Mouse (Mus musculus) layer of hippocampus, adult 18-20 months (tissue): ENCODE results near the gene Clip1. TPM values are rescaled to one million over a fixed set of nuclear protein-coding genes. Genes with fewer than 3 reads are reported as not detected.
"Not testable (repeated sequence)": the region's sequence is repeated elsewhere in the genome, so short reads cannot be mapped to it uniquely, and the experiment has no call there.

ENCODE experiments used
- DNase-seq, 2 experiments: peaks; one replicate each; pipeline ENCODE4 v3.0.0; 2022; ENCODE audit warnings: low spot score in 2 of 2
- long read RNA-seq: library from polyadenylated mRNA; stranded (forward); transcript quantifications from one replicate; pipeline ENCODE4 v2.0.0, GENCODE M21; 2021
- total RNA-seq, 2 experiments: library from RNA; stranded (reverse); gene quantifications; 2 replicates each; pipeline ENCODE4 v1.2.3; 2021

Gene Clip1
- 100 to 1,000 TPM; 127 to 137 TPM for total RNA-seq
- long read RNA-seq, full-length matches to known transcripts = 12 of 31 reads
- long read RNA-seq, partial matches to known transcripts = 3 of 31 reads
- long read RNA-seq, other reads (novel, unspliced or antisense) = 16 of 31 reads

- DNase-seq = peak; percentile 64 to 74
Observed at GRCm38 (mm10) chr5:123684221-123685144, at the start of gene Clip1. Clip1 (minus strand) TSS chr5:123684618.

- DNase-seq = no peak
Observed at GRCm38 (mm10) chr5:123730981-123731380, 46.6 kb upstream of the Clip1 start.

GRCm38 (mm10) chr5:123723816-123724215 lies 39.4 kb upstream of the Clip1 start:
- not testable (repeated sequence) for DNase-seq

GRCm38 (mm10) chr5:123720328-123721311 lies 36.2 kb upstream of the Clip1 start, which contains the start of gene Zcchc8:
Zcchc8 (minus strand) TSS chr5:123721100.
- peak; percentile 96 to 99 for DNase-seq

- no peak for DNase-seq
Observed at GRCm38 (mm10) chr5:123714622-123715021, 30.2 kb upstream of the Clip1 start.

- DNase-seq = no peak
Observed at GRCm38 (mm10) chr5:123713782-123714181, 29.4 kb upstream of the Clip1 start.

GRCm38 (mm10) chr5:123709571-123709970 lies 25.2 kb upstream of the Clip1 start:
- no peak for DNase-seq

- peak; percentile 19 to 76 for DNase-seq
Observed at GRCm38 (mm10) chr5:123708598-123708997, 24.2 kb upstream of the Clip1 start.

- DNase-seq = peak; percentile 15
Observed at GRCm38 (mm10) chr5:123700625-123701024, 16.2 kb upstream of the Clip1 start.

- peak; percentile 22 to 67 for DNase-seq
Observed at GRCm38 (mm10) chr5:123699198-123699597, 14.8 kb upstream of the Clip1 start.

GRCm38 (mm10) chr5:123696961-123697360 lies 12.5 kb upstream of the Clip1 start:
- no peak for DNase-seq

GRCm38 (mm10) chr5:123696244-123696643 lies 11.8 kb upstream of the Clip1 start:
- no peak for DNase-seq

- DNase-seq = no peak
Observed at GRCm38 (mm10) chr5:123694468-123694867, 10.1 kb upstream of the Clip1 start.

GRCm38 (mm10) chr5:123683377-123684220 lies 819 bp downstream of the Clip1 start:
- DNase-seq = peak in 1 of 2 experiments; percentile 51

GRCm38 (mm10) chr5:123683043-123683376 lies 1.4 kb downstream of the Clip1 start:
- DNase-seq = peak in 1 of 2 experiments; percentile 33

GRCm38 (mm10) chr5:123682372-123682771 lies 2.0 kb downstream of the Clip1 start:
- DNase-seq = no peak

GRCm38 (mm10) chr5:123679546-123680263 lies 4.7 kb downstream of the Clip1 start:
- no peak for DNase-seq

GRCm38 (mm10) chr5:123679106-123679505 lies 5.3 kb downstream of the Clip1 start:
- no peak for DNase-seq

- no peak for DNase-seq
Observed at GRCm38 (mm10) chr5:123675717-123676116, 8.7 kb downstream of the Clip1 start.

- DNase-seq = no peak
Observed at GRCm38 (mm10) chr5:123675221-123675620, 9.2 kb downstream of the Clip1 start.
